In the genomic region with DNA sequence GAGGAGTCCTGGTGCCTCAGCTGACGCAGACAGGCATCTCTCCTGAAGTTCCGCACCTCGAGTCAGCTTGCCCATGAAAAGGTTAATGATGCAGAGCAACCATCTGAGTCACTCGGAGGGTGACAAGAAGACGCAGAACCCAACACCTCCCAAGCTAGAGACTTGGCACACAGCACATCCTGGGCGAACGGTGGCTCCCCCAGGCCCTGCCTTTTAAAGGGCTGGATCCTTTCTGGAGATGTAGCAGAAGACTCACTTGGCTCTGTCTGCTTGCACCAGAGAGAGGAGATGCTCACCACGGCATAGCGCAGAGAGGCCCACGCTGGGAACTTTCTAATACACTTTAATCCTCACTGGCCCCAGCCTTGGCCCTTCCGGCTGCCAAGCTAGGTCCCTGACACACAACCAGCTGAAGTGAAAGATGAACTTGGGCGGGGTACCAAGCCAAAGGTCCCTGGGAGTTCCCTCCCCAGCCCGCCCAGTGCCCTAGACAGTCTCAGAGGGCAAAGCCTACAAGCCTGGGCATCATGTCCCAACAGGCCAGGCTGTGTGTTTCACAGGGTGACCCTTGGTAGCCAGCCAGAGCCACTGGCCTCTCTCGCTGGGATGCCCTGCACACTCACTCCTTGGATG, we compare ENCODE assay signal across 14 mouse cellular contexts. TPM values are rescaled to one million over a fixed set of nuclear protein-coding genes. Genes with fewer than 3 reads are reported as not detected.
DNase-seq lines count a peak whose midpoint lies in the region; ATAC-seq and TF ChIP-seq lines count a peak whose summit lies in the region.
"Had no signal": no experiment of that assay in that cellular context is flagged by ENCODE, and none has a peak within 500 bp of the region (broad histone marks: within the 10 kb centered on the region; RNA-seq: fewer than 3 reads in every experiment).

No protein-coding gene starts in this region.

- no peak overlapping the region for H3K4me3 ChIP-seq in hindbrain, embryonic 13.5 days
- no peak overlapping the region for H3K4me3 ChIP-seq in hindbrain, postnatal 0 days (ENCODE audit: low read length)
- H3K4me3 ChIP-seq in kidney, embryonic 15.5 days (replicated peaks): no peak overlapping the region
- H3K4me3 ChIP-seq: forebrain, embryonic 12.5 days had no signal

- no peak overlapping the region for H3K4me2 ChIP-seq in hindbrain, embryonic 13.5 days
- H3K4me2 ChIP-seq in hindbrain, postnatal 0 days (ENCODE audit: low read depth, low read length): no peak overlapping the region
- no peak overlapping the region for H3K4me2 ChIP-seq in kidney, embryonic 15.5 days
- H3K4me2 ChIP-seq: forebrain, embryonic 12.5 days had no signal

- no peaks in the 10 kb centered on the region for H3K9me3 ChIP-seq in hindbrain, embryonic 13.5 days
- H3K9me3 ChIP-seq in hindbrain, postnatal 0 days (ENCODE audit: low read length): no peaks in the 10 kb centered on the region
- H3K9me3 ChIP-seq in kidney, embryonic 15.5 days (replicated peaks): no peaks in the 10 kb centered on the region
- H3K9me3 ChIP-seq: forebrain, embryonic 12.5 days had no signal

- H3K9ac ChIP-seq in hindbrain, embryonic 13.5 days: peak overlapping the region; percentile 29; the same call in 1 of the 2 replicates
- H3K9ac ChIP-seq in hindbrain, postnatal 0 days (replicated peaks; ENCODE audit: low read length): no peak overlapping the region
- H3K9ac ChIP-seq in kidney, embryonic 15.5 days: no peak overlapping the region
- H3K9ac ChIP-seq: forebrain, embryonic 12.5 days had no signal

- no peak for ATAC-seq in hindbrain, embryonic 13.5 days (ENCODE audit: low FRiP score)
- ATAC-seq in hindbrain, postnatal 0 days: no peak
- no peak for ATAC-seq in kidney, embryonic 15.5 days (replicated peaks; ENCODE audit: low FRiP score)
- ATAC-seq in erythroid progenitor cell, adult 5-6 weeks (replicated peaks; ENCODE audit: low FRiP score, poor library complexity, severe bottlenecking): no peak

- H3K27me3 ChIP-seq in hindbrain, embryonic 13.5 days: peaks cover 21% of the 10 kb centered on the region
- H3K27me3 ChIP-seq in hindbrain, postnatal 0 days (ENCODE audit: insufficient read depth, low read length): no peaks in the 10 kb centered on the region
- H3K27me3 ChIP-seq in kidney, embryonic 15.5 days: no peaks in the 10 kb centered on the region

- H3K36me3 ChIP-seq in hindbrain, embryonic 13.5 days: no peaks in the 10 kb centered on the region
- H3K36me3 ChIP-seq in hindbrain, postnatal 0 days (ENCODE audit: insufficient read depth, low read length): no peaks in the 10 kb centered on the region
- H3K36me3 ChIP-seq in kidney, embryonic 15.5 days: no peaks in the 10 kb centered on the region
- H3K36me3 ChIP-seq: forebrain, embryonic 12.5 days had no signal

- H3K4me1 ChIP-seq in hindbrain, embryonic 13.5 days (replicated peaks): peaks cover 8% of the 10 kb centered on the region
- no peaks in the 10 kb centered on the region for H3K4me1 ChIP-seq in hindbrain, postnatal 0 days (ENCODE audit: insufficient read depth, low read length)
- peaks cover 77% of the 10 kb centered on the region for H3K4me1 ChIP-seq in kidney, embryonic 15.5 days

- 77% methylated on average over 14 of the region's 14 CpGs for WGBS in hindbrain, embryonic 13.5 days
- WGBS in hindbrain, postnatal 0 days: 59% methylated on average over 14 of the region's 14 CpGs
- WGBS in kidney, embryonic 15.5 days: 44% methylated on average over 14 of the region's 14 CpGs

- no peak for TF ChIP-seq CTCF in hindbrain, postnatal 0 days (IDR thresholded peaks at IDR 0.05; ENCODE audit: low read depth)

- DNase-seq in hindbrain, postnatal 0 days (ENCODE audit: low spot score): no peak
- DNase-seq in urinary bladder, postnatal 36 days (ENCODE audit: low spot score in 2 of 2): peak; percentile 42 to 50
- DNase-seq in urinary bladder, postnatal 25 days (ENCODE audit: low spot score): no peak
- DNase-seq in MN1 (ENCODE audit: low spot score): no peak
- DNase-seq in layer of hippocampus, postnatal 25 days (ENCODE audit: extremely low spot score in 1 of 2, low spot score in 1 of 2): no peak
- DNase-seq: layer of hippocampus, adult 9-11 months; lung, postnatal 36 days; thymus, postnatal 36 days had no signal

- no peak overlapping the region for H3K27ac ChIP-seq in hindbrain, embryonic 13.5 days
- H3K27ac ChIP-seq in hindbrain, postnatal 0 days: no peak overlapping the region
- H3K27ac ChIP-seq in kidney, embryonic 15.5 days: peak overlapping the region; percentile 69
- H3K27ac ChIP-seq: forebrain, embryonic 12.5 days had no signal

RNA-seq across cellular contexts. Expression of a gene that starts 4.6 kb away (rescaled TPM):
- polyA plus RNA-seq in hindbrain, embryonic 13.5 days (2015; fragmentation: Nextera tagmentation; extraction: Ambion mirVana): 2.4 and 2.7 TPM in 2 replicates
- total RNA-seq in hindbrain, postnatal 0 days (2014; rRNA removed): 9.2 and 10.6 TPM in 2 replicates
- 2.5 and 3.1 TPM in 2 replicates for polyA plus RNA-seq in hindbrain, postnatal 0 days (2015; fragmentation: Nextera tagmentation; extraction: Ambion mirVana)
- polyA plus RNA-seq in kidney, embryonic 15.5 days (2015; fragmentation: Nextera tagmentation; extraction: Ambion mirVana): 7.0 and 7.5 TPM in 2 replicates
- 1.8 and 2.1 TPM in 2 replicates for total RNA-seq in erythroid progenitor cell, adult 5-6 weeks (2015; ENCODE audit: low replicate concordance)
- total RNA-seq in erythroid progenitor cell, adult 5-6 weeks (2017; ENCODE audit: low replicate concordance): 0.13 TPM in 1 of 2 replicates, not detected in the other
- 10 to 100 TPM; 61.2 to 64.5 TPM for total RNA-seq in layer of hippocampus, postnatal 25 days (2021)

RNA-seq across cellular contexts. Expression of a gene that starts 10.3 kb away (rescaled TPM):
- polyA plus RNA-seq in hindbrain, embryonic 13.5 days (2015; fragmentation: Nextera tagmentation; extraction: Ambion mirVana): not detected in 2 replicates
- total RNA-seq in hindbrain, postnatal 0 days (2014; rRNA removed): 0.16 TPM in 1 of 2 replicates, not detected in the other
- 0.10 TPM in 1 of 2 replicates, not detected in the other for polyA plus RNA-seq in hindbrain, postnatal 0 days (2015; fragmentation: Nextera tagmentation; extraction: Ambion mirVana)
- polyA plus RNA-seq in kidney, embryonic 15.5 days (2015; fragmentation: Nextera tagmentation; extraction: Ambion mirVana): 0.19 TPM in 1 of 2 replicates, not detected in the other
- not detected in 2 replicates for total RNA-seq in erythroid progenitor cell, adult 5-6 weeks (2015; ENCODE audit: low replicate concordance)
- not detected in 2 replicates for total RNA-seq in erythroid progenitor cell, adult 5-6 weeks (2017; ENCODE audit: low replicate concordance)
- not detected for total RNA-seq in layer of hippocampus, postnatal 25 days (2021)
- total RNA-seq: heart, adult 18-20 months had no signal
- polyA plus RNA-seq: hindbrain, embryonic 11.5 days had no signal

Comparison
In these comparisons a context has a peak if more than half of its experiments do, and no peak if none do; other contexts are left out.
1. DNase-seq: peak in urinary bladder, postnatal 36 days (2 of 2); none in hindbrain, postnatal 0 days (single experiment), urinary bladder, postnatal 25 days (single experiment), MN1 (single experiment) and layer of hippocampus, postnatal 25 days (0 of 2).